Mouse (Mus musculus): ENCODE results near the gene Nt5c2. TPM values are rescaled to one million over a fixed set of nuclear protein-coding genes. Genes with fewer than 3 reads are reported as not detected.

Nt5c2 gene
- polyA plus RNA-seq, 1 experiment from 2014 or later: 61.0 TPM

DNA sequence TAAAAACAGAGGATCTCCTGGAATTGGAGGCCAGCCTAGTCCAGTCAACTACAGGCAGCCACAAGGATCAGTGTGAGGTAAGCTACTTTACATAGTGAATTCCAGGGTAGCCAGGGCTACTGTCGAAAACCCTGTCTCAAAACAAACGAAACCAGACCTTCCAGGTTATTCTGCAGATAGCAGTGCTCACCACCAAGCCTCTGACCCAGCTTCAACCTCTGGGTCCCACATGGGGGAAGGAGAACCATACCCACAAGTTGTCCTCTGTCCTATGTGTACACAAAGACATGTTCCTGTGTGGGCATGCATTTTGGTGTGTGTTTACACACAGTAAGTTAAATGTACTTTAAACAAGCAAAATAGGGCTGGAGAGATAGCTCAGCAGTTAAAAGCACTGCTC, 58.5 kb downstream of the Nt5c2 start:
- Histone ChIP-seq H3K9me3 (replicated peaks) (no peaks in the 10 kb centered on the region), H3K9ac (peak overlapping the region; percentile 50; the same call in 1 of the 2 replicates), H3K27ac (peak overlapping the region; percentile 83), H3K4me3 (replicated peaks) (no peak overlapping the region), H3K4me2 (peak overlapping the region; percentile 37), H3K27me3 (no peaks in the 10 kb centered on the region), H3K36me3 (peaks cover 12% of the 10 kb centered on the region; the same call in 1 of the 2 replicates), H3K4me1 (replicated peaks) (peaks cover 67% of the 10 kb centered on the region)
- DNase-seq (no peak), ATAC-seq (ENCODE audit: low read depth) (no peak)
- 48% methylated on average over 2 of the region's 2 CpGs for WGBS (ENCODE audit: insufficient replicate concordance)

DNA sequence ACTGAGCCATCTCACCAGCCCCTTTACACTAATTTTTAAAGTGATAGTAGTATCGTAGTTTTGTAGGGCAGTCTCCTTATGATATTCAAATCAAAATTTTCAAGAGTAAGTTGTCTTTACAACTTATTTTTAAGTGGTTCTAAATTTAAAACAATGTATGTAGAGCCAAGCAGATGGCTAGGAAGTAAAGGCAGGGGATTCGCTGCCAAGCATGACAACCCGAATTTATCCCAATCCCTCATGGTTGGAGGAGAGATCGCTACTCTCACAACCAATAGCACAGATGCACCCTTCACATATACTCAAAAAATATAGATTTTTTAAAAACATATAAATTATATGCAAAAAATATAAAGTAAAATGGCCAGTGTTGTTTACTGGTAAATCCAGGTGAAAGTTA, 59.3 kb downstream of the Nt5c2 start:
- Histone ChIP-seq H3K27me3 (no peaks in the 10 kb centered on the region), H3K27ac (no peak overlapping the region), H3K4me3 (replicated peaks) (no peak overlapping the region), H3K4me2 (no peak overlapping the region), H3K9ac (no peak overlapping the region), H3K9me3 (replicated peaks) (no peaks in the 10 kb centered on the region), H3K36me3 (peaks cover 16% of the 10 kb centered on the region), H3K4me1 (replicated peaks) (peaks cover 61% of the 10 kb centered on the region)
- WGBS (ENCODE audit: insufficient replicate concordance): 92% methylated on average over 4 of the region's 4 CpGs
- ATAC-seq (ENCODE audit: low read depth): no peak
- no peak for DNase-seq

DNA sequence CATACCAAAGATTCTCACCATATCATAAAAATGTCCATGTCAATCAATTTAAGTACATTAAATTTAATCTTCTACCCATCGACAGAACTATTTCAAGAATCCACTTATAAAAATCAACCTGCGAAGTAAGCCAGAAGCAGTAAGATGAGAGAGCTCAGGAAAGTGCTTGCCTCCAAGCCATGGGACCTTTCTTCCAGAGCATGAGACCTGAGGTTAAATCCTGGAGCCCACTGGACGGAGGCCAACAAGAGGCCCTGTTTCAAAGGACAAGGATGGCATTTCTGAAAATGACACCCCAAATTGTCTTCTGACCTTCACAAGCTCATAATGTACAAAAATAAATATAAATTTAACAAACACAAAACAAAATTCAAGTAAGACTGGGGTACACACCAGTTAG, 61.4 kb downstream of the Nt5c2 start:
- H3K4me3 ChIP-seq (replicated peaks): no peak overlapping the region
- H3K4me1 ChIP-seq (replicated peaks): peaks cover 41% of the 10 kb centered on the region
- 83% methylated on average over 3 of the region's 3 CpGs for WGBS (ENCODE audit: insufficient replicate concordance)
- H3K9ac ChIP-seq: no peak overlapping the region
- DNase-seq (no peak), ATAC-seq (ENCODE audit: low read depth) (no peak)
- H3K27me3 ChIP-seq: no peaks in the 10 kb centered on the region
- H3K36me3 ChIP-seq: peaks cover 32% of the 10 kb centered on the region
- no peak overlapping the region for H3K4me2 ChIP-seq
- H3K9me3 ChIP-seq (replicated peaks): no peaks in the 10 kb centered on the region
- H3K27ac ChIP-seq: no peak overlapping the region

DNA sequence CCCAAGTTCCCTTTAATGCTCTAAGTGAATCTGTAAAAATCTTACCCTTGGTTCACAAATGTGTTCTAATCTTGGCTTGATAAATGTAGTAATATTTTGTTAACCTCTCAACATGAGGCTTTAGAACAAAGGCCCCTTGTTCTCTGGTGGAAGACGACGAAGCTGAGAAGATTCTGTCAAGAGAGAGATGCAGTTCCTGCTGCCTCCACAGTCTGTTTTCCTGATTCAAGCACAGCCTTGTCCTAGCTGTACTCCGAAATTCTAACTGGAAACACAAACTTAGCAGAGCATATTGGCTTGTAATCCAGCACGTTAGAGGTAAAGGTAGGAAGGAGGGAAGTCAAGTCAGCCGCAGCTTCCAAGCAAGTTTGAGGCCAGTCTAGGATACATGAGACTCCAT, 62.0 kb downstream of the Nt5c2 start:
- ATAC-seq (ENCODE audit: low read depth): no peak
- no peak for DNase-seq
- Histone ChIP-seq H3K4me1 (replicated peaks) (peaks cover 35% of the 10 kb centered on the region), H3K27ac (no peak overlapping the region), H3K4me3 (replicated peaks) (no peak overlapping the region), H3K4me2 (no peak overlapping the region), H3K9ac (no peak overlapping the region), H3K9me3 (replicated peaks) (no peaks in the 10 kb centered on the region), H3K27me3 (no peaks in the 10 kb centered on the region), H3K36me3 (peaks cover 37% of the 10 kb centered on the region)
- WGBS (ENCODE audit: insufficient replicate concordance): 87% methylated on average over 5 of the region's 5 CpGs

DNA sequence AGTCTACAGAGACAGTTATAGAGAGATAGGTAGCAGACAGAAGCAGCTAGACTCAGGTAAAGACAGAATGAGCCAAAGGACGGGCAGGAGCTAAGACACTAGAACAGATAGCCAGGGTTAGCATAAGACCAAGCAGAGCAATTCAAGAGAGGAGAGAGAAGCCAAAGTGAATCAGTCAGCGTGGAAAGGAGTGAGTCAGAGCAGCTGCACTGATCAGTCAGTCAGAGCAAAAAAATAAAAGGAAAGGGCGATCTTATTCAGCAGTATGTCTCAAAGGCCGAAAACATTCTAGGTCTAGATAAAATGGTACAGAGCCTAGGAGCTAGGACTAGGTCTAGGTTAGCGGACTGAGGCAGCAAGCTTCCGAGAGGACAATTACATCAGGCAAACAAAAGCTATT, 70.6 kb downstream of the Nt5c2 start:
- H3K9me3 ChIP-seq (replicated peaks): no peaks in the 10 kb centered on the region
- no peaks in the 10 kb centered on the region for H3K4me1 ChIP-seq (replicated peaks)
- H3K36me3 ChIP-seq: peaks cover 53% of the 10 kb centered on the region
- no peak overlapping the region for H3K9ac ChIP-seq
- peak overlapping the region; percentile 24; the same call in 1 of the 2 replicates for H3K27ac ChIP-seq
- no peak overlapping the region for H3K4me3 ChIP-seq (replicated peaks)
- no peak for DNase-seq
- 83% methylated on average over 6 of the region's 6 CpGs for WGBS (ENCODE audit: insufficient replicate concordance)
- ATAC-seq (ENCODE audit: low read depth): no peak
- no peak overlapping the region for H3K4me2 ChIP-seq
- H3K27me3 ChIP-seq: no peaks in the 10 kb centered on the region

DNA sequence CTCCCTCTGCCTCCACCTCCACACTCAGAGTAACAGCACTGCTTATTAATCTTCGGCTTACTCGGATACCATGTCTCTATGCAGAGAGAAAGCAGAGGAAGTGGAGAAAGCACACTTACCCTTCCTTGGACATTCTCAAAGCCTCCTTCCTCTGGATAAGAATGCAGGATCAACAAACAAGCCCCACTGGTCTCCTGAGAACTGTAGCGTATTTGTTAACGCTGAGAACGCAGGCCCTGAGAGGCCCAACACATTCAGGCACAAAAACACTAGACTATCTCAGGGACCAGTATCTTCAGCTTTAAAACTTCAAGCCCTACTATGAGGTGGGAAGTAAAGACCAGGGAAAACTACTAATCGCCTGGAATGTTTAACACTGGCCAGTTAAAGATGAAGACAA, 77.8 kb downstream of the Nt5c2 start:
- no peak overlapping the region for H3K4me3 ChIP-seq (replicated peaks)
- H3K9ac ChIP-seq: no peak overlapping the region
- no peak overlapping the region for H3K4me2 ChIP-seq
- H3K27me3 ChIP-seq: no peaks in the 10 kb centered on the region
- H3K36me3 ChIP-seq: peaks cover 23% of the 10 kb centered on the region
- ATAC-seq (ENCODE audit: low read depth) (no peak), DNase-seq (no peak)
- 69% methylated on average over 6 of the region's 6 CpGs for WGBS (ENCODE audit: insufficient replicate concordance)
- no peaks in the 10 kb centered on the region for H3K9me3 ChIP-seq (replicated peaks)
- H3K27ac ChIP-seq: peak overlapping the region; percentile 24; the same call in 1 of the 2 replicates
- peaks cover 33% of the 10 kb centered on the region for H3K4me1 ChIP-seq (replicated peaks)

DNA sequence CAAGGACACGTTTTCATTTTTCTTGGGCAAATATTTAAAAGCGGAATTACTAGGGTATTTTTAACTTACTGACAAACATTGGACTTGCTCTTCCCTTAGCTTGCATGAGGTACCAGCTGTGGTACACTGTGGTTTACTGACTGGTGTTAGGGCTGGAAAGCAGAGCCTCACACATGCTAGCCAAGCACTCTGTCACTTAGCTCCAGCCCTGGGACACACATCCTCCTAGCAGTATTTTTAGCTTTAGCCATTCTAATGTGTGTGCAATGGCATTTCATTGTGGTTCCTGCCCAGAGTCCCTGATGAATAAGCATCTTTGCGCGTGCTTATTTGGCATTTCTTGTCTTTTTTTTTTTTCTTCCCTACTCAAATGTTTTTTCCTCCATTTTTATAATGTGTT, 80.9 kb downstream of the Nt5c2 start:
- DNase-seq: no peak
- Histone ChIP-seq H3K36me3 (peaks cover 9% of the 10 kb centered on the region; the same call in 1 of the 2 replicates), H3K27me3 (no peaks in the 10 kb centered on the region), H3K4me3 (replicated peaks) (no peak overlapping the region), H3K9me3 (replicated peaks) (no peaks in the 10 kb centered on the region), H3K4me1 (replicated peaks) (peaks cover 47% of the 10 kb centered on the region), H3K4me2 (no peak overlapping the region), H3K27ac (peak overlapping the region; percentile 41), H3K9ac (no peak overlapping the region)
- 55% methylated on average over 4 of the region's 4 CpGs for WGBS (ENCODE audit: insufficient replicate concordance)
- ATAC-seq (ENCODE audit: low read depth): no peak

DNA sequence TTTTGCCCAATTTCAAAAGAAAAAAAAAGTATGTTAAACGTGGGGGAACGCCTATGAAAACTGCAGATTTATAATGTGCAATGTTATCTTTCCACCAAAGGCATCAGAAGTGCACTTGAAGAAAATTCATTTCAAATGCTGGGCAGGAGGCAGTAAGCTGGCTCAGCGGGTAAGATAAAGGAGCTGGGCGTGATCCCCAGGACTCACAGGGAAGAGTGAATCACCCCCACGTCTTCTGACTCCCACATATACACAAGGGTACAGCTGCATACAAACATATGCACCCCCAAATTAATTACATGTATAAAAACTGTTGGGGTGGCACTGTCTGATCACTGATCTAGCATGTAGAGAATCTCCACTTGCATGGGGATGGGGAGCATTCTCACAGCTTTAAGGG, 82.3 kb downstream of the Nt5c2 start:
- H3K9me3 ChIP-seq (replicated peaks): no peaks in the 10 kb centered on the region

DNA sequence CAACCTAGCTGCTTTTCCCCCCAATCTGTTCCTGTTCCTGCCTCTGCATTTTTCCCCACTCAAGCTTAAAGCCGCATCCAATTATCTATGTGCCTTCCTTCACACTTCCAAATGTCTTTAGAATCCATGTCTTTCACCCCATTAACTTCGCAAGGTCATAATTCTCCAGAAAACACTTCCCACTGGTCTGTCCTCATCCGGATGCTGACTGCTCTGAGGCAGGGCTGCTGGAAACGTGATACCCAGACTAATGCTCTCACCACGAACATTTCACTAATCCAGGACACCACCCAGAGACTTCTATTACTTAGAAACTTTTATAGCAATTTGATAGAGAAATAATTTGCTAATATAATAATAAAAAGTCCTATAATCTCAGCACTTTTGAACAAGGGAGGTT, 84.9 kb downstream of the Nt5c2 start:
- H3K27me3 ChIP-seq: no peaks in the 10 kb centered on the region
- H3K9ac ChIP-seq: no peak overlapping the region
- peaks cover 66% of the 10 kb centered on the region for H3K4me1 ChIP-seq (replicated peaks)
- H3K27ac ChIP-seq: no peak overlapping the region
- no peak overlapping the region for H3K4me3 ChIP-seq (replicated peaks)
- no peaks in the 10 kb centered on the region; the same call in 1 of the 2 replicates for H3K36me3 ChIP-seq
- H3K9me3 ChIP-seq (replicated peaks): no peaks in the 10 kb centered on the region
- no peak overlapping the region for H3K4me2 ChIP-seq
- DNase-seq (no peak), ATAC-seq (ENCODE audit: low read depth) (no peak)
- 80% methylated on average over 5 of the region's 5 CpGs for WGBS (ENCODE audit: insufficient replicate concordance)

More for the DNA sequence above, 82.3 kb downstream of the Nt5c2 start:
- H3K4me3 ChIP-seq (replicated peaks): no peak overlapping the region
- ATAC-seq (ENCODE audit: low read depth) (no peak), DNase-seq (no peak)
- peaks cover 5% of the 10 kb centered on the region; the same call in 1 of the 2 replicates for H3K36me3 ChIP-seq
- H3K27me3 ChIP-seq: no peaks in the 10 kb centered on the region
- H3K27ac ChIP-seq: no peak overlapping the region
- H3K9ac ChIP-seq: no peak overlapping the region
- WGBS (ENCODE audit: insufficient replicate concordance): 38% methylated on average over 5 of the region's 5 CpGs
- no peak overlapping the region for H3K4me2 ChIP-seq
- H3K4me1 ChIP-seq (replicated peaks): peaks cover 54% of the 10 kb centered on the region

DNA sequence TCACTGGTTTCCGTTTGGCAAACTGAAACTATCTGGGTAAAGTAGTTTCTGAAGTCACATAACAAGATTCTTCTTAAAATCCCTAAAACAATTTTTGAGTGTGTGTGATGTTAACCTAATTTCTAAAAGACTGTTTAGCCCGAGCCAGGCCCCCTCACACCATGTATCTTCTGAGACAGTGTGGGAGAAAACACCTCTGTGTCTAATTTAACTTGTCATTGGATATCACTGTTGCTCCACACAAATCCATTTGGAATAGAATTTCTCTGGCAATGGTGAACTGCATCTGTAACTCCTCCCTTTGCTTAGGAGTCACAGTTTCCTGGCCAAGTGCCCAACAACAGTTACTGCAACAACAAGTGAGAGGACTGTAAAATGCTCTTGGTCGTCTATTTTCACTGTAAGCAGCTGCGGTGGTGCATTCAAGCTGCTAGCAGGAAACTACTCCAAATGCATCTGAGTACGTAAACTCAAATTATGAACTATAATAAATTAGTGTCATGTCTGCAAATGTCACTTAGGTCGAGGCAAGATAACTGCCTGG, 85.8 kb downstream of the Nt5c2 start:
- no peak overlapping the region for H3K27ac ChIP-seq
- DNase-seq: no peak
- H3K4me3 ChIP-seq (replicated peaks): no peak overlapping the region
- no peaks in the 10 kb centered on the region for H3K9me3 ChIP-seq (replicated peaks)
- 71% methylated on average over 6 of the region's 6 CpGs for WGBS (ENCODE audit: insufficient replicate concordance)
- H3K4me1 ChIP-seq (replicated peaks): peaks cover 63% of the 10 kb centered on the region
- H3K36me3 ChIP-seq: no peaks in the 10 kb centered on the region
- no peaks in the 10 kb centered on the region for H3K27me3 ChIP-seq
- no peak overlapping the region for H3K9ac ChIP-seq
- H3K4me2 ChIP-seq: no peak overlapping the region
- no peak for ATAC-seq (ENCODE audit: low read depth)

DNA sequence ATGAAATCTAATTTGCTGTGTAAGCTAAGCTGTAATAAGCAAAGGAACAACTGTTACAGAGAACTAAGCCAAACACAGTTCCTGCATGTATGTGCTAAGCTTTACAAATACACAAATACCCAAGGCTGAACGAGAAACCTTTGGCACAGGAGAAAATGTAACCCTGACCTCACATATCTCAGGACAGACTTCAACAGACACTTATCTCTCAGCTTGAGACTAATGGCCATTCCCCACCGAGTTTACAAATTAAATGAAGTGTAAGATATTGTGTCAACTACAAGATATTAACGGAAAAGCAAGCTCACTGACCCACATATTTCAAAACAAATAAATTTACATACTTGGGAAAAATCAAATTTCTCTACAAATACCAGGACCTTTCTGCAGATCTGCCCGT, 86.8 kb downstream of the Nt5c2 start:
- H3K4me3 ChIP-seq (replicated peaks): no peak overlapping the region
- ATAC-seq (ENCODE audit: low read depth) (no peak), DNase-seq (no peak)
- no peaks in the 10 kb centered on the region for H3K27me3 ChIP-seq
- H3K4me1 ChIP-seq (replicated peaks): peaks cover 55% of the 10 kb centered on the region
- WGBS (ENCODE audit: insufficient replicate concordance): 48% methylated on average over 4 of the region's 4 CpGs
- H3K9ac ChIP-seq: no peak overlapping the region
- H3K9me3 ChIP-seq (replicated peaks): no peaks in the 10 kb centered on the region
- no peak overlapping the region for H3K4me2 ChIP-seq
- peaks cover 4% of the 10 kb centered on the region; the same call in 1 of the 2 replicates for H3K36me3 ChIP-seq
- no peak overlapping the region for H3K27ac ChIP-seq

DNA sequence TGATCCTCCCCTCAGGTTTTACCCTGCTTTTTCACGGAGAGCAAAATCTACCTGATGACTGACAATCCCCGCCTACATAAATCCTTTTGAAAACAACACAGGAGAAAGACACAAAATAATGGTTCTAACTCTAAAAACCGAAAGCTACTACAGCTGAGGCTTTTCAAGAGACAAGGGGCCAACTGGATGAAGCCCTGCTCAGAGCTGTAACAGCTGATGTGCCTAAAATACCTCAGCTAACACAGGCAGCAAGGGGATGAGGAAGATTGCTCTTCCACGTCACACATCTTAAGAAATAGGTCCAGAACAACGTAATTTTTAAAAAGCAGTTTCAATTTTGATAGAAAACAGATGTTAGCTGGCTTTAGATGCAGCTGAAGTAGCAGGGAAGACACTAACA, 88.0 kb downstream of the Nt5c2 start:
- no peak for DNase-seq
- H3K4me2 ChIP-seq: no peak overlapping the region
- no peak overlapping the region for H3K9ac ChIP-seq
- peaks cover 4% of the 10 kb centered on the region; the same call in 1 of the 2 replicates for H3K36me3 ChIP-seq
- no peak overlapping the region for H3K4me3 ChIP-seq (replicated peaks)
- no peaks in the 10 kb centered on the region for H3K9me3 ChIP-seq (replicated peaks)
- no peak overlapping the region for H3K27ac ChIP-seq
- ATAC-seq (ENCODE audit: low read depth): no peak
- H3K4me1 ChIP-seq (replicated peaks): peaks cover 46% of the 10 kb centered on the region
- no peaks in the 10 kb centered on the region for H3K27me3 ChIP-seq
- WGBS (ENCODE audit: insufficient replicate concordance): 63% methylated on average over 5 of the region's 5 CpGs

Measured in liver, embryonic 13.5 days (tissue).